Mouse (Mus musculus): ENCODE measurements around the gene Atp10a.
"Not testable (repeated sequence)": the region's sequence is repeated elsewhere in the genome, so short reads cannot be mapped to it uniquely, and the experiment has no call there.

Gene Atp10a

GRCm38 (mm10) chr7:58786986-58787385 lies 131.0 kb downstream of the Atp10a start:
- DNase-seq (ENCODE audit: low read depth, low spot score) = no peak

GRCm38 (mm10) chr7:58787585-58787984 lies 131.6 kb downstream of the Atp10a start:
- no peak for DNase-seq (ENCODE audit: low read depth, low spot score)

- DNase-seq (ENCODE audit: low read depth, low spot score) = no peak
These were observed 132.7 kb downstream of the Atp10a start for GRCm38 (mm10) chr7:58788424-58789261.

- no peak for DNase-seq (ENCODE audit: low read depth, low spot score)
These were observed 141.3 kb downstream of the Atp10a start for GRCm38 (mm10) chr7:58797281-58797680.

- no peak for DNase-seq (ENCODE audit: low read depth, low spot score)
These were observed 144.9 kb downstream of the Atp10a start for GRCm38 (mm10) chr7:58800916-58801315.

GRCm38 (mm10) chr7:58801791-58802190 lies 145.8 kb downstream of the Atp10a start:
- DNase-seq (ENCODE audit: low read depth, low spot score) = no peak

GRCm38 (mm10) chr7:58822147-58822681 lies 166.2 kb downstream of the Atp10a start:
- DNase-seq (ENCODE audit: low read depth, low spot score) = no peak

GRCm38 (mm10) chr7:58824686-58825085 lies 168.7 kb downstream of the Atp10a start:
- DNase-seq (ENCODE audit: low read depth, low spot score) = no peak

GRCm38 (mm10) chr7:58829111-58829510 lies 173.1 kb downstream of the Atp10a start:
- DNase-seq (ENCODE audit: low read depth, low spot score) = no peak

GRCm38 (mm10) chr7:58836855-58837606 lies 181.1 kb downstream of the Atp10a start:
- not testable (repeated sequence) for DNase-seq (ENCODE audit: low read depth, low spot score)

GRCm38 (mm10) chr7:58840367-58840766 lies 184.4 kb downstream of the Atp10a start:
- DNase-seq (ENCODE audit: low read depth, low spot score) = no peak

- no peak for DNase-seq (ENCODE audit: low read depth, low spot score)
These were observed 185.1 kb downstream of the Atp10a start for GRCm38 (mm10) chr7:58841066-58841465.

GRCm38 (mm10) chr7:58842818-58843217 lies 186.9 kb downstream of the Atp10a start:
- DNase-seq (ENCODE audit: low read depth, low spot score) = no peak

- no peak for DNase-seq (ENCODE audit: low read depth, low spot score)
These were observed 187.9 kb downstream of the Atp10a start for GRCm38 (mm10) chr7:58843767-58844445.

- DNase-seq (ENCODE audit: low read depth, low spot score) = no peak
These were observed 188.5 kb downstream of the Atp10a start for GRCm38 (mm10) chr7:58844449-58844848.

- DNase-seq (ENCODE audit: low read depth, low spot score) = no peak
These were observed 203.0 kb downstream of the Atp10a start for GRCm38 (mm10) chr7:58858921-58859320.

GRCm38 (mm10) chr7:58863174-58863573 lies 207.2 kb downstream of the Atp10a start:
- no peak for DNase-seq (ENCODE audit: low read depth, low spot score)

- DNase-seq (ENCODE audit: low read depth, low spot score) = no peak
These were observed 211.1 kb downstream of the Atp10a start for GRCm38 (mm10) chr7:58866865-58867614.

GRCm38 (mm10) chr7:58870661-58871060 lies 214.7 kb downstream of the Atp10a start:
- DNase-seq (ENCODE audit: low read depth, low spot score) = no peak

- DNase-seq (ENCODE audit: low read depth, low spot score) = no peak
These were observed 217.7 kb downstream of the Atp10a start for GRCm38 (mm10) chr7:58873676-58874075.

All from ES-CJ7 (cell line).